Mouse (Mus musculus) liver, adult 2 months (tissue): ENCODE measurements around the gene Gm27029. TPM values are rescaled to one million over a fixed set of nuclear protein-coding genes. Genes with fewer than 3 reads are reported as not detected.
A peak's percentile ranks its signal among the peaks of the same experiment; 100 is the strongest.

Experiments
- DNase-seq: peaks from one replicate; pipeline ENCODE4 v3.0.0-alpha.2; 2011; ENCODE audit warnings: low read depth, low spot score; ENCODE audit errors: extremely low read depth
- H3K27ac ChIP-seq: fragments of 200-500 bp; replicated peaks from 2 replicates; pipeline ENCODE4 v1.5.1; 2012; ENCODE audit warnings: low read depth, mild to moderate bottlenecking, control low read depth, inconsistent platforms, low read length; ENCODE audit not compliant: insufficient read depth
- H3K27me3 ChIP-seq: fragments of 200-500 bp; 2 replicates; pipeline ENCODE4 v1.6.1; 2012; ENCODE audit warnings: mild to moderate bottlenecking, moderate library complexity, low read length, inconsistent platforms; ENCODE audit not compliant: control insufficient read depth, insufficient read depth
- H3K36me3 ChIP-seq: fragments of 200-500 bp; 2 replicates; pipeline ENCODE4 v1.6.1; 2012; ENCODE audit warnings: low read length, inconsistent platforms; ENCODE audit not compliant: control insufficient read depth, insufficient read depth
- H3K4me1 ChIP-seq: fragments of 200-500 bp; 2 replicates; pipeline ENCODE4 v1.6.1; 2011; ENCODE audit warnings: low read length; ENCODE audit not compliant: control insufficient read depth, insufficient read depth
- H3K4me3 ChIP-seq: fragments of 200-500 bp; 2 replicates; pipeline ENCODE4 v1.5.1; 2011; ENCODE audit warnings: low read depth, mild to moderate bottlenecking, control low read depth, low read length, moderate library complexity; ENCODE audit not compliant: insufficient read depth
- H3K79me2 ChIP-seq: fragments of 200-500 bp; 2 replicates; pipeline ENCODE4 v1.6.1; 2012; ENCODE audit warnings: inconsistent platforms, mild to moderate bottlenecking, low read length, moderate library complexity; ENCODE audit not compliant: control insufficient read depth, insufficient read depth
- H3K9ac ChIP-seq: fragments of 200-500 bp; 2 replicates; pipeline ENCODE4 v1.6.1; 2012; ENCODE audit warnings: low read depth, mild to moderate bottlenecking, control low read depth, inconsistent platforms, low read length
- CTCF ChIP-seq: fragments of 200-500 bp; IDR thresholded peaks from 2 replicates; pipeline ENCODE4 v1.5.1; 2011; ENCODE audit warnings: low read depth, low read length, control low read depth
- POLR2A ChIP-seq: fragments of 200-500 bp; IDR thresholded peaks from 2 replicates; pipeline ENCODE4 v1.6.1; 2011; ENCODE audit warnings: low read length, control low read depth; ENCODE audit not compliant: insufficient read depth; ENCODE audit errors: extremely low read depth
- WGBS: fragments of 180-500 bp; shearing (Covaris S2); methylation state at CpG from one replicate; pipeline ENCODE4 v1.1.7; 2018; 5-methylcytosine and 5-hydroxymethylcytosine counted together
- polyA plus RNA-seq: library from polyadenylated mRNA; depleted of rRNA; stranded (reverse); fragments of >200 nt; gene quantifications from 2 replicates; pipeline ENCODE4 v1.2.3, GENCODE M21; 2012
- total RNA-seq: library from RNA; depleted of rRNA; stranded (reverse); fragments of >200 nt; gene quantifications from 2 replicates; pipeline ENCODE4 v1.2.3, GENCODE M21; 2014

Gene Gm27029
- total and polyA plus RNA-seq, 2 experiments: 0.37 to 0.65 TPM

GRCm38 (mm10) chr11:101420148-101420547 is 4.4 kb downstream of the Gm27029 start:
- peaks cover 5% of the 10 kb centered on the region; the same call in 1 of the 2 replicates for H3K4me1 ChIP-seq
- no peaks in the 10 kb centered on the region for H3K27me3 ChIP-seq
- WGBS: 86% methylated on average over 5 of the region's 5 CpGs
- H3K79me2 ChIP-seq: 0 out of 2 replicates have a peak, but pooled peaks cover 2% of the 10 kb centered on the region
- no peak for DNase-seq
- H3K36me3 ChIP-seq: no peaks in the 10 kb centered on the region
- no peak for TF ChIP-seq POLR2A
- no peak for TF ChIP-seq CTCF
- no peak overlapping the region for H3K27ac ChIP-seq
- H3K4me3 ChIP-seq: no peak overlapping the region
- no peak overlapping the region for H3K9ac ChIP-seq

GRCm38 (mm10) chr11:101419610-101420009 is 5.0 kb downstream of the Gm27029 start:
- H3K27ac ChIP-seq: no peak overlapping the region
- no peaks in the 10 kb centered on the region for H3K27me3 ChIP-seq
- no peaks in the 10 kb centered on the region for H3K36me3 ChIP-seq
- 70% methylated on average over 3 of the region's 3 CpGs for WGBS
- peaks cover 5% of the 10 kb centered on the region; the same call in 1 of the 2 replicates for H3K4me1 ChIP-seq
- H3K9ac ChIP-seq: no peak overlapping the region
- H3K4me3 ChIP-seq: no peak overlapping the region
- no peaks in the 10 kb centered on the region for H3K79me2 ChIP-seq
- TF ChIP-seq CTCF (no peak), POLR2A (no peak)
- no peak for DNase-seq

GRCm38 (mm10) chr11:101418991-101419390 is 5.6 kb downstream of the Gm27029 start:
- WGBS: 78% methylated on average over 6 of the region's 6 CpGs
- Histone ChIP-seq H3K36me3 (no peaks in the 10 kb centered on the region), H3K9ac (no peak overlapping the region), H3K27me3 (no peaks in the 10 kb centered on the region), H3K4me3 (no peak overlapping the region), H3K79me2 (no peaks in the 10 kb centered on the region), H3K27ac (no peak overlapping the region), H3K4me1 (0 out of 2 replicates have a peak, but pooled peaks cover under 1% of the 10 kb centered on the region)
- no peak for DNase-seq
- TF ChIP-seq CTCF (no peak), POLR2A (no peak)

- DNase-seq: peak; percentile 75
- H3K79me2 ChIP-seq: no peaks in the 10 kb centered on the region
- no peaks in the 10 kb centered on the region for H3K27me3 ChIP-seq
- peak within 1 kb of the TSS; percentile 82 for H3K9ac ChIP-seq
- no peaks in the 10 kb centered on the region for H3K4me1 ChIP-seq
- TF ChIP-seq POLR2A: no peak
- no peak for TF ChIP-seq CTCF
- H3K4me3 ChIP-seq: peak within 1 kb of the TSS; percentile 77
- 0 out of 2 replicates have a peak within 1 kb of the TSS, but pooled peaks have one; percentile 26 for H3K27ac ChIP-seq
- H3K36me3 ChIP-seq: peaks cover 3% of the 10 kb centered on the region; the same call in 1 of the 2 replicates
- under 1% methylated on average over 45 of the region's 45 CpGs for WGBS
These were observed 7.3 kb downstream of the Gm27029 start, which contains the start of gene Aarsd1 for GRCm38 (mm10) chr11:101417101-101417855. Aarsd1 (minus strand) TSS chr11:101417615.

- peak overlapping the region; percentile 77 for H3K4me3 ChIP-seq
- no peaks in the 10 kb centered on the region for H3K79me2 ChIP-seq
- peak overlapping the region; percentile 82 for H3K9ac ChIP-seq
- no peaks in the 10 kb centered on the region for H3K4me1 ChIP-seq
- TF ChIP-seq CTCF (no peak), POLR2A (no peak)
- no peaks in the 10 kb centered on the region for H3K27me3 ChIP-seq
- DNase-seq: peak; percentile 26
- WGBS: 1% methylated on average over 11 of the region's 11 CpGs
- H3K27ac ChIP-seq: no peak overlapping the region
- peaks cover 3% of the 10 kb centered on the region; the same call in 1 of the 2 replicates for H3K36me3 ChIP-seq
These were observed 8.0 kb downstream of the Gm27029 start for GRCm38 (mm10) chr11:101416433-101417100.
